14 mouse cellular contexts compared by ENCODE assay signal in the genomic region with DNA sequence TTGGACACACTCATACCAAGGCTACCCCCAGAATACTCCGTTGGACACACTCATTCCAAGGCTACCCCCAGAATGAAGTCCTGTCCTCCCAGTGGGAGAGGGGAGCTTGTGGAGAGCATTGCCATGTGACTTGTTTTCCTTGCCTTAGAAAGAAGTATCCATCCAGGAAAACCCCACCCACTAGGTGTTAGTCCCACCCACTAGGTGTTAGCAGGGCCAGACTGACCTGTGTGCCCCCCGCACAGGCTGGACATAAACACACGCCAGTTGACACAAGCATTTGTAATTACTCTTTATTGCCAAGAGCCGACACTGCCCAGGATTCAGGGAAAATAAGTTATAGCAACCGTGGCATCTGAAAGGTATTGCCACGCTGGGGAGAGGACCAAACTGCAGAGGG. TPM values are rescaled to one million over a fixed set of nuclear protein-coding genes. Genes with fewer than 3 reads are reported as not detected.
DNase-seq lines count a peak whose midpoint lies in the region; ATAC-seq and TF ChIP-seq lines count a peak whose summit lies in the region.
"Had no signal": no experiment of that assay in that cellular context is flagged by ENCODE, and none has a peak within 500 bp of the region (broad histone marks: within the 10 kb centered on the region; RNA-seq: fewer than 3 reads in every experiment).

No protein-coding gene starts in this region.

- no peaks in the 10 kb centered on the region for H3K9me3 ChIP-seq in heart, embryonic 13.5 days
- H3K9me3 ChIP-seq in lung, embryonic 16.5 days (ENCODE audit: control insufficient read depth, low read length) = no peaks in the 10 kb centered on the region
- no peaks in the 10 kb centered on the region for H3K9me3 ChIP-seq in lung, postnatal 0 days (ENCODE audit: low read length)
- H3K9me3 ChIP-seq in intestine, embryonic 16.5 days (ENCODE audit: control insufficient read depth, low read length) = no peaks in the 10 kb centered on the region

- peaks cover 17% of the 10 kb centered on the region for H3K4me1 ChIP-seq in heart, embryonic 13.5 days
- H3K4me1 ChIP-seq in lung, embryonic 16.5 days (replicated peaks; ENCODE audit: control insufficient read depth, insufficient read depth, low read length) = peaks cover 8% of the 10 kb centered on the region
- no peaks in the 10 kb centered on the region; the same call in 1 of the 2 replicates for H3K4me1 ChIP-seq in lung, postnatal 0 days (ENCODE audit: insufficient read depth, low read depth, low read length)
- peaks cover 4% of the 10 kb centered on the region for H3K4me1 ChIP-seq in intestine, embryonic 16.5 days (ENCODE audit: control insufficient read depth, insufficient read depth, low read length)

- no peak overlapping the region for H3ac ChIP-seq in myocyte (ENCODE audit: control insufficient read depth, insufficient read length)

- intact Hi-C loops in heart, postnatal 36 days (cut with DNase I) = loop anchor here (5.0 kb wide), 1 partner anchor 35 kb away; a partner anchor contains a TSS

- 77% methylated on average over 6 of the region's 6 CpGs for WGBS in heart, embryonic 13.5 days
- WGBS in lung, embryonic 16.5 days = 75% methylated on average over 6 of the region's 6 CpGs
- 72% methylated on average over 6 of the region's 6 CpGs for WGBS in lung, postnatal 0 days
- WGBS in intestine, embryonic 16.5 days = 70% methylated on average over 6 of the region's 6 CpGs

- peaks cover 52% of the 10 kb centered on the region for H3K36me3 ChIP-seq in heart, embryonic 13.5 days
- peaks cover 34% of the 10 kb centered on the region for H3K36me3 ChIP-seq in lung, embryonic 16.5 days (ENCODE audit: control insufficient read depth, insufficient read depth, low read length)
- H3K36me3 ChIP-seq in lung, postnatal 0 days (ENCODE audit: insufficient read depth, low read length) = peaks cover 19% of the 10 kb centered on the region
- H3K36me3 ChIP-seq in intestine, embryonic 16.5 days (ENCODE audit: control insufficient read depth, insufficient read depth, low read length) = peaks cover 18% of the 10 kb centered on the region
- H3K36me3 ChIP-seq in myocyte (ENCODE audit: control insufficient read depth, insufficient read depth) = peaks cover 3% of the 10 kb centered on the region

- TF ChIP-seq EP300 in lung, postnatal 0 days (IDR thresholded peaks at IDR 0.05) = no peak

- no peak for ATAC-seq in heart, embryonic 13.5 days (ENCODE audit: extremely low read depth, insufficient number of reproducible peaks, low FRiP score, low TSS enrichment)
- ATAC-seq in lung, embryonic 16.5 days (ENCODE audit: low read depth) = no peak
- ATAC-seq in lung, postnatal 0 days = no peak
- no peak for ATAC-seq in intestine, embryonic 16.5 days

- no peaks in the 10 kb centered on the region for H3K79me2 ChIP-seq in myocyte (ENCODE audit: control insufficient read depth, insufficient read depth)

- no peak overlapping the region for H3K4me3 ChIP-seq in heart, embryonic 13.5 days
- H3K4me3 ChIP-seq in lung, embryonic 16.5 days (ENCODE audit: low read length) = no peak overlapping the region
- no peak overlapping the region for H3K4me3 ChIP-seq in lung, postnatal 0 days (ENCODE audit: low read depth, low read length)
- H3K4me3 ChIP-seq in intestine, embryonic 16.5 days (ENCODE audit: low read length) = peak overlapping the region; percentile 70
- peak overlapping the region; percentile 58 for H3K4me3 ChIP-seq in myocyte

- H3K27ac ChIP-seq in heart, embryonic 13.5 days (replicated peaks) = peak overlapping the region; percentile 71; the same call in 1 of the 2 replicates
- no peak overlapping the region for H3K27ac ChIP-seq in lung, embryonic 16.5 days (ENCODE audit: low read length)
- no peak overlapping the region for H3K27ac ChIP-seq in lung, postnatal 0 days (ENCODE audit: low read length)
- peak overlapping the region; percentile 89 for H3K27ac ChIP-seq in intestine, embryonic 16.5 days (ENCODE audit: low read length)

- no peak for TF ChIP-seq POLR2A in myocyte (IDR thresholded peaks at IDR 0.05; ENCODE audit: insufficient read length, low read depth)

- no peak for DNase-seq in heart, postnatal 36 days
- no peak for DNase-seq in lung, postnatal 0 days (ENCODE audit: low spot score)
- no peak for DNase-seq in spleen, postnatal 36 days (ENCODE audit: low spot score in 2 of 2)
- DNase-seq in left cerebral cortex, adult 8-10 months (ENCODE audit: low spot score in 2 of 2) = no peak
- DNase-seq: adrenal gland, postnatal 36 days; cerebellum, postnatal 14 days; heart, postnatal 14 days; lung, adult 18-20 months; retina, postnatal 1 day had no signal

- H3K27me3 ChIP-seq in heart, embryonic 13.5 days (replicated peaks) = no peaks in the 10 kb centered on the region
- no peaks in the 10 kb centered on the region for H3K27me3 ChIP-seq in lung, embryonic 16.5 days (ENCODE audit: control insufficient read depth, insufficient read depth, low read depth, low read length)
- no peaks in the 10 kb centered on the region for H3K27me3 ChIP-seq in lung, postnatal 0 days (replicated peaks; ENCODE audit: insufficient read depth, low read length)
- no peaks in the 10 kb centered on the region for H3K27me3 ChIP-seq in intestine, embryonic 16.5 days (replicated peaks; ENCODE audit: control insufficient read depth, insufficient read depth, low read length)
- no peaks in the 10 kb centered on the region for H3K27me3 ChIP-seq in myocyte (ENCODE audit: control insufficient read depth, insufficient read depth, insufficient read length)

- TF ChIP-seq CTCF in lung, postnatal 0 days (IDR thresholded peaks at IDR 0.05) = no peak

- H3K4me2 ChIP-seq in heart, embryonic 13.5 days = peak overlapping the region; percentile 93; the same call in 1 of the 2 replicates
- H3K4me2 ChIP-seq in lung, embryonic 16.5 days (ENCODE audit: low read depth, low read length) = no peak overlapping the region
- no peak overlapping the region for H3K4me2 ChIP-seq in lung, postnatal 0 days (replicated peaks; ENCODE audit: low read depth, low read length)
- peak overlapping the region; percentile 90 for H3K4me2 ChIP-seq in intestine, embryonic 16.5 days (ENCODE audit: low read depth, low read length)
- peak overlapping the region; percentile 89 for H3K4me2 ChIP-seq in myocyte (ENCODE audit: low read depth)

- H3K9ac ChIP-seq in heart, embryonic 13.5 days = 0 out of 2 replicates have a peak overlapping the region, but pooled peaks have one; percentile 85
- H3K9ac ChIP-seq in lung, embryonic 16.5 days (ENCODE audit: low read length) = peak overlapping the region; percentile 77
- H3K9ac ChIP-seq in lung, postnatal 0 days (replicated peaks; ENCODE audit: low read depth) = no peak overlapping the region
- 0 out of 2 replicates have a peak overlapping the region, but pooled peaks have one; percentile 77 for H3K9ac ChIP-seq in intestine, embryonic 16.5 days (ENCODE audit: low read depth, low read length)

RNA-seq across cellular contexts. Expression of a gene that starts 1.4 kb away (rescaled TPM):
- 93.8 and 113 TPM in 2 replicates for polyA plus RNA-seq in heart, embryonic 13.5 days (2015; fragmentation: Nextera tagmentation; extraction: Ambion mirVana)
- total RNA-seq in heart, postnatal 36 days (2021) = 10 to 100 TPM; 53.0 to 66.2 TPM
- polyA plus RNA-seq in lung, embryonic 16.5 days (2015; fragmentation: Nextera tagmentation; extraction: Ambion mirVana) = 87.5 and 97.5 TPM in 2 replicates
- 86.1 and 96.0 TPM in 2 replicates for polyA plus RNA-seq in lung, postnatal 0 days (2015; fragmentation: Nextera tagmentation; extraction: Ambion mirVana)
- 279 and 304 TPM in 2 replicates for polyA plus RNA-seq in intestine, embryonic 16.5 days (2015; fragmentation: Nextera tagmentation; extraction: Ambion mirVana)
- 112 TPM for polyA plus RNA-seq in myocyte (2012; fragmentation: generic; extraction: Trizol)
- 100 to 1,000 TPM in 2 of 4 experiments, 10 to 100 TPM in 2; 93.7 to 114 (median 102) TPM for total RNA-seq in left cerebral cortex, adult 8-10 months (2022)

RNA-seq across cellular contexts. Expression of a gene that starts 8.8 kb away (rescaled TPM):
- 2.2 and 2.9 TPM in 2 replicates for polyA plus RNA-seq in heart, embryonic 13.5 days (2015; fragmentation: Nextera tagmentation; extraction: Ambion mirVana)
- under 1 TPM; 0.14 to 0.31 TPM for total RNA-seq in heart, postnatal 36 days (2021)
- polyA plus RNA-seq in lung, embryonic 16.5 days (2015; fragmentation: Nextera tagmentation; extraction: Ambion mirVana) = 45.6 and 47.6 TPM in 2 replicates
- polyA plus RNA-seq in lung, postnatal 0 days (2015; fragmentation: Nextera tagmentation; extraction: Ambion mirVana) = 30.7 and 33.1 TPM in 2 replicates
- 87.1 and 87.3 TPM in 2 replicates for polyA plus RNA-seq in intestine, embryonic 16.5 days (2015; fragmentation: Nextera tagmentation; extraction: Ambion mirVana)
- not detected for polyA plus RNA-seq in myocyte (2012; fragmentation: generic; extraction: Trizol)
- total RNA-seq in left cerebral cortex, adult 8-10 months (2022) = 1 to 10 TPM; 3.6 to 5.1 (median 4.7) TPM
- total RNA-seq: adrenal gland, postnatal 36 days had no signal

RNA-seq across cellular contexts. Expression of a gene that starts 25.2 kb away (rescaled TPM):
- polyA plus RNA-seq in heart, embryonic 13.5 days (2015; fragmentation: Nextera tagmentation; extraction: Ambion mirVana) = 48.1 and 49.0 TPM in 2 replicates
- total RNA-seq in heart, postnatal 36 days (2021) = 10 to 100 TPM in 1 of 2 experiments, 1 to 10 TPM in 1; 7.2 to 10.6 TPM
- 39.3 and 41.4 TPM in 2 replicates for polyA plus RNA-seq in lung, embryonic 16.5 days (2015; fragmentation: Nextera tagmentation; extraction: Ambion mirVana)
- 21.2 and 23.6 TPM in 2 replicates for polyA plus RNA-seq in lung, postnatal 0 days (2015; fragmentation: Nextera tagmentation; extraction: Ambion mirVana)
- 33.8 and 37.5 TPM in 2 replicates for polyA plus RNA-seq in intestine, embryonic 16.5 days (2015; fragmentation: Nextera tagmentation; extraction: Ambion mirVana)
- 33.5 TPM for polyA plus RNA-seq in myocyte (2012; fragmentation: generic; extraction: Trizol)
- total RNA-seq in left cerebral cortex, adult 8-10 months (2022) = 1 to 10 TPM; 2.0 to 2.6 (median 2.3) TPM

RNA-seq across cellular contexts. Expression of a gene that starts 37.2 kb away (rescaled TPM):
- 19.0 and 19.1 TPM in 2 replicates for polyA plus RNA-seq in heart, embryonic 13.5 days (2015; fragmentation: Nextera tagmentation; extraction: Ambion mirVana)
- total RNA-seq in heart, postnatal 36 days (2021) = 1 to 10 TPM; 8.5 to 9.2 TPM
- polyA plus RNA-seq in lung, embryonic 16.5 days (2015; fragmentation: Nextera tagmentation; extraction: Ambion mirVana) = 15.0 and 16.2 TPM in 2 replicates
- polyA plus RNA-seq in lung, postnatal 0 days (2015; fragmentation: Nextera tagmentation; extraction: Ambion mirVana) = 8.0 and 8.6 TPM in 2 replicates
- polyA plus RNA-seq in intestine, embryonic 16.5 days (2015; fragmentation: Nextera tagmentation; extraction: Ambion mirVana) = 19.5 and 20.4 TPM in 2 replicates
- polyA plus RNA-seq in myocyte (2012; fragmentation: generic; extraction: Trizol) = 8.7 TPM
- 10 to 100 TPM in 2 of 4 experiments, 1 to 10 TPM in 2; 8.5 to 11.1 (median 9.9) TPM for total RNA-seq in left cerebral cortex, adult 8-10 months (2022)

RNA-seq across cellular contexts. Expression of a gene that starts 51.2 kb away (rescaled TPM):
- polyA plus RNA-seq in heart, embryonic 13.5 days (2015; fragmentation: Nextera tagmentation; extraction: Ambion mirVana) = 1.3 and 1.5 TPM in 2 replicates
- 1 to 10 TPM in 1 of 2 experiments, under 1 TPM in 1; 0.76 to 1.6 TPM for total RNA-seq in heart, postnatal 36 days (2021)
- 0.13 TPM in 1 of 2 replicates, not detected in the other for polyA plus RNA-seq in lung, embryonic 16.5 days (2015; fragmentation: Nextera tagmentation; extraction: Ambion mirVana)
- 0.12 TPM in 1 of 2 replicates, not detected in the other for polyA plus RNA-seq in lung, postnatal 0 days (2015; fragmentation: Nextera tagmentation; extraction: Ambion mirVana)
- 0.16 TPM in 1 of 2 replicates, not detected in the other for polyA plus RNA-seq in intestine, embryonic 16.5 days (2015; fragmentation: Nextera tagmentation; extraction: Ambion mirVana)
- 2.2 TPM for polyA plus RNA-seq in myocyte (2012; fragmentation: generic; extraction: Trizol)
- 1 to 10 TPM in 2 of 4 experiments, under 1 TPM in 2; 0.65 to 1.7 (median 0.96) TPM for total RNA-seq in left cerebral cortex, adult 8-10 months (2022)
- polyA plus RNA-seq: stomach, embryonic 14.5 days had no signal

Comparison
In these comparisons a context has a peak if more than half of its experiments do, and no peak if none do; other contexts are left out.
1. H3K27ac ChIP-seq: peak in heart, embryonic 13.5 days (single experiment) and intestine, embryonic 16.5 days (single experiment); none in lung, embryonic 16.5 days (single experiment) and lung, postnatal 0 days (single experiment).
2. H3K4me2 ChIP-seq: peak in heart, embryonic 13.5 days (single experiment), intestine, embryonic 16.5 days (single experiment) and myocyte (single experiment); none in lung, embryonic 16.5 days (single experiment) and lung, postnatal 0 days (single experiment).
3. H3K4me3 ChIP-seq: peak in intestine, embryonic 16.5 days (single experiment) and myocyte (single experiment); none in heart, embryonic 13.5 days (single experiment), lung, embryonic 16.5 days (single experiment) and lung, postnatal 0 days (single experiment).